In the genomic region with DNA sequence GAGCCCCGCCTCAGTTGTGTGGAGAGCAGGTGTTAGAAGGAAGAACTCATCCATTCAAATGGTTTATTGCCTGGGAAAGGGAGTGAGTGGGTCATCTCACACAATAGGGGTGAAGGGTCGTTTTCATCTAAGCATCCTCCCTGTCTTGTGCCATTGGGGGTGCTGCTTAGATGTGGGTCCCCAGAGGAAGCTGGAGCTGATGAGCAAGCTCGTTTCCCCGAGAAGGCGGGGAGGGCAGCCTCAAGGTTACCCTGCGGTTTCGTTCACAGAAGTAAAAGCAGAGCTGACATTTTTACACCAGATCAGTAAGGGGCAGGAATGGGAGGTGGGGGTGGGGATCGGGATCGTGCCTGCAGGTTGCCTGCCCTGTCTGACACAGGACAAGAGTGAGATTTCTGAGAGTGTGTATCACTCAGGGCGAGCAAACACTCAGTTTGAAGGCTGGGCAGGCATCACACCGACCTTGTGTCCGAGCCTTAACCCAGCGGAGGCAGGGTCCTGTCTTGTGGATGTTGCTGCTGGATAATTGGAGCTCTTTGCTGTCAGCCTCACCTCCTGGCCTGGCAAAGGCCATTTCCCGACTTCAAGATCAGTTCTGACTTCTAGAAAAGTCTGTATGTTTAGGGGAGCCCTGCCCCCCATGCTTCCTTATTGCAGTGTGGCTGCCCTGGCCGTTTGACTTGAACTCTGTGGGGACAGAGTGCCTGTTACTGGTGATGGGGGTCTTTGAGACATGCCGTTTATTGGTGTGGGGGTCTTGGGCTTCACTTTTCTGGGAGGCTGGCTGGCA, we compare ENCODE assay signal across 8 mouse cellular contexts. TPM values are rescaled to one million over a fixed set of nuclear protein-coding genes. Genes with fewer than 3 reads are reported as not detected.
DNase-seq lines count a peak whose midpoint lies in the region; ATAC-seq lines count a peak whose summit lies in the region.

No protein-coding gene starts in this region.

- H3K79me2 ChIP-seq in macrophage (ENCODE audit: inconsistent target), result peaks cover 47% of the 10 kb centered on the region

- H3K4me1 ChIP-seq in kidney, embryonic 14.5 days (ENCODE audit: control insufficient read depth, insufficient read depth, low read length), result peaks cover 11% of the 10 kb centered on the region; the same call in 1 of the 2 replicates
- H3K4me1 ChIP-seq in forebrain, embryonic 15.5 days, result peaks cover 20% of the 10 kb centered on the region

- H3K36me3 ChIP-seq in kidney, embryonic 14.5 days (ENCODE audit: control insufficient read depth, insufficient read depth, low read length), result no peaks in the 10 kb centered on the region
- no peaks in the 10 kb centered on the region for H3K36me3 ChIP-seq in forebrain, embryonic 15.5 days
- H3K36me3 ChIP-seq in macrophage (ENCODE audit: inconsistent target), result no peaks in the 10 kb centered on the region

- ATAC-seq in kidney, embryonic 14.5 days (ENCODE audit: low FRiP score, low TSS enrichment), result no peak
- ATAC-seq in forebrain, embryonic 15.5 days (replicated peaks), result no peak

- H3K4me2 ChIP-seq in kidney, embryonic 14.5 days (replicated peaks; ENCODE audit: low read depth, low read length), result peak overlapping the region; percentile 96
- peak overlapping the region; percentile 96 for H3K4me2 ChIP-seq in forebrain, embryonic 15.5 days (replicated peaks)

- WGBS in kidney, embryonic 14.5 days, result 11% methylated on average over 16 of the region's 16 CpGs
- whole genome bisulfite sequencing in forebrain, embryonic 15.5 days, result 24% methylated on average over 16 of the region's 16 CpGs
- 7% methylated on average over 16 of the region's 16 CpGs for WGBS in macrophage (ENCODE audit: missing documents)

- H3K27ac ChIP-seq in kidney, embryonic 14.5 days (ENCODE audit: low read depth, low read length), result no peak overlapping the region
- H3K27ac ChIP-seq in forebrain, embryonic 15.5 days (replicated peaks), result peak overlapping the region; percentile 53; the same call in 1 of the 2 replicates
- peak overlapping the region; percentile 32 for H3K27ac ChIP-seq in macrophage

- DNase-seq in kidney, adult 18-20 months, result no peak
- peak; percentile 57 for DNase-seq in T-cell, adult 2 months (ENCODE audit: low spot score)
- DNase-seq in thymus, postnatal 14 days, result peak; percentile 71
- no peak for DNase-seq in layer of hippocampus, postnatal 10 days (ENCODE audit: low spot score in 2 of 2)
- DNase-seq in right cerebral cortex, postnatal 4 days, result no peak

- H3K4me3 ChIP-seq in kidney, embryonic 14.5 days (ENCODE audit: low read length), result peak overlapping the region; percentile 76
- H3K4me3 ChIP-seq in forebrain, embryonic 15.5 days, result peak overlapping the region; percentile 69
- peak overlapping the region; percentile 57 for H3K4me3 ChIP-seq in macrophage (ENCODE audit: inconsistent target)

- no peaks in the 10 kb centered on the region for H3K9me3 ChIP-seq in kidney, embryonic 14.5 days (ENCODE audit: control insufficient read depth, low read length)
- no peaks in the 10 kb centered on the region for H3K9me3 ChIP-seq in forebrain, embryonic 15.5 days

- peak overlapping the region; percentile 68; the same call in 1 of the 2 replicates for H3K9ac ChIP-seq in kidney, embryonic 14.5 days (ENCODE audit: low read depth, low read length)
- peak overlapping the region; percentile 66 for H3K9ac ChIP-seq in forebrain, embryonic 15.5 days (replicated peaks)

- H3K27me3 ChIP-seq in kidney, embryonic 14.5 days (ENCODE audit: control insufficient read depth, insufficient read depth, low read length), result peaks cover 5% of the 10 kb centered on the region
- 0 out of 2 replicates have a peak, but pooled peaks cover 3% of the 10 kb centered on the region for H3K27me3 ChIP-seq in forebrain, embryonic 15.5 days

RNA-seq across cellular contexts. Expression of gene Acot7, which starts 1.2 kb away (rescaled TPM):
- 46.6 and 64.4 TPM in 2 replicates for polyA plus RNA-seq in kidney, embryonic 14.5 days (2014; fragmentation: Nextera tagmentation; extraction: Ambion mirVana)
- 210 and 219 TPM in 2 replicates for polyA plus RNA-seq in forebrain, embryonic 15.5 days (2015; fragmentation: Nextera tagmentation; extraction: Ambion mirVana)
- 10 to 100 TPM in 14 of 26 experiments, 1 to 10 TPM in 12; 2.1 to 42.1 (median 11.4) TPM for total RNA-seq in macrophage (2018; cell fraction: chromatin; rRNA removed)
- 10 to 100 TPM; 12.8 to 47.7 (median 23.1) TPM for total RNA-seq in macrophage (2018; cell fraction: cytosol; rRNA removed)
- total RNA-seq in macrophage (2018; cell fraction: nucleus; rRNA removed), result 10 to 100 TPM in 14 of 26 experiments, 1 to 10 TPM in 12; 3.1 to 46.7 (median 10.3) TPM
- polyA plus RNA-seq in macrophage (2018), result 18.0 to 35.3 TPM (median 23.7 TPM) in 3 replicates
- total RNA-seq in layer of hippocampus, postnatal 10 days (2021), result 100 to 1,000 TPM; 426 to 431 TPM

RNA-seq across cellular contexts. Expression of gene Hes2, which starts 20.4 kb away (rescaled TPM):
- polyA plus RNA-seq in kidney, embryonic 14.5 days (2014; fragmentation: Nextera tagmentation; extraction: Ambion mirVana), result not detected in 2 replicates
- polyA plus RNA-seq in forebrain, embryonic 15.5 days (2015; fragmentation: Nextera tagmentation; extraction: Ambion mirVana), result not detected in 2 replicates
- under 1 TPM in 1 of 26 experiments, not detected in 25; 0.33 TPM for total RNA-seq in macrophage (2018; cell fraction: chromatin; rRNA removed)
- total RNA-seq in macrophage (2018; cell fraction: cytosol; rRNA removed), result under 1 TPM in 4 of 26 experiments, not detected in 22; 0.04 to 0.10 (median 0.06) TPM
- not detected for total RNA-seq in macrophage (2018; cell fraction: nucleus; rRNA removed)
- polyA plus RNA-seq in macrophage (2018), result 0.10 TPM in 1 of 3 replicates, not detected in the others
- not detected for total RNA-seq in layer of hippocampus, postnatal 10 days (2021)

RNA-seq across cellular contexts. Expression of gene Espn, which starts 26.9 kb away (rescaled TPM):
- polyA plus RNA-seq in kidney, embryonic 14.5 days (2014; fragmentation: Nextera tagmentation; extraction: Ambion mirVana), result 36.1 and 36.3 TPM in 2 replicates
- 0.09 and 0.10 TPM in 2 replicates for polyA plus RNA-seq in forebrain, embryonic 15.5 days (2015; fragmentation: Nextera tagmentation; extraction: Ambion mirVana)
- total RNA-seq in macrophage (2018; cell fraction: chromatin; rRNA removed), result 1 to 10 TPM in 4 of 26 experiments, under 1 TPM in 17, not detected in 5; 0.20 to 1.7 (median 0.63) TPM
- total RNA-seq in macrophage (2018; cell fraction: cytosol; rRNA removed), result 1 to 10 TPM in 1 of 26 experiments, under 1 TPM in 25; 0.09 to 1.0 (median 0.39) TPM
- 1 to 10 TPM in 3 of 26 experiments, under 1 TPM in 13, not detected in 10; 0.18 to 1.5 (median 0.51) TPM for total RNA-seq in macrophage (2018; cell fraction: nucleus; rRNA removed)
- 0.34 to 0.42 TPM (median 0.34 TPM) in 3 replicates for polyA plus RNA-seq in macrophage (2018)
- total RNA-seq in layer of hippocampus, postnatal 10 days (2021), result under 1 TPM; 0.62 to 0.78 TPM

Comparison
In these comparisons a context has a peak if more than half of its experiments do, and no peak if none do; other contexts are left out.
1. DNase-seq: peak in T-cell, adult 2 months (single experiment) and thymus, postnatal 14 days (single experiment); none in kidney, adult 18-20 months (single experiment), layer of hippocampus, postnatal 10 days (0 of 2) and right cerebral cortex, postnatal 4 days (single experiment).
2. RNA of gene Espn, which starts 26.9 kb away (polyA plus RNA-seq): 36.1 to 36.3 TPM in kidney, embryonic 14.5 days; 0.34 to 0.42 TPM in macrophage and 0.09 to 0.10 TPM in forebrain, embryonic 15.5 days; every median in the first group is over 10 times any median in the second.
3. Peak in every context shown above with its lines, with median percentiles within 50 percentile points of each other: H3K4me3 ChIP-seq.